Mouse (Mus musculus) adrenal gland, adult (tissue): ENCODE results near the gene Epha10.

Experiments
- DNase-seq, 2 experiments: peaks; one replicate each; pipeline ENCODE4 v3.0.0; 2022 to 2023; ENCODE audit warnings: low spot score in 1 of 2; ENCODE audit not compliant: inconsistent age in 2 of 2

The Epha10 gene

GRCm38 (mm10) chr4:124880599-124880998 is at the start of gene Epha10:
Gene Epha10 (plus strand): TSS chr4:124880899.
- no peak for DNase-seq

GRCm38 (mm10) chr4:124832796-124833195 is 47.9 kb upstream of the Epha10 start:
- DNase-seq: no peak

GRCm38 (mm10) chr4:124838035-124838700 is 42.5 kb upstream of the Epha10 start:
- DNase-seq: no peak

- no peak for DNase-seq
Observed at GRCm38 (mm10) chr4:124840998-124841397, 39.7 kb upstream of the Epha10 start.

- DNase-seq: peak in 1 of 2 experiments; percentile 74
Observed at GRCm38 (mm10) chr4:124843493-124843892, 37.2 kb upstream of the Epha10 start.

- DNase-seq: peak; percentile 80 to 94
Observed at GRCm38 (mm10) chr4:124847573-124847972, 33.1 kb upstream of the Epha10 start.

- peak; percentile 64 to 79 for DNase-seq
Observed at GRCm38 (mm10) chr4:124849631-124850260, 31.0 kb upstream of the Epha10 start.

- DNase-seq: peak; percentile 96 to 98
Observed at GRCm38 (mm10) chr4:124850261-124850913, 30.3 kb upstream of the Epha10 start, which contains the start of gene Yrdc. Gene Yrdc (plus strand): TSS chr4:124850679.

- DNase-seq: peak; percentile 91 to 95
Observed at GRCm38 (mm10) chr4:124850933-124851658, 29.6 kb upstream of the Epha10 start, which contains the start of gene 1110065P20Rik. Gene 1110065P20Rik (minus strand): TSS chr4:124851196.

GRCm38 (mm10) chr4:124856294-124856693 is 24.4 kb upstream of the Epha10 start:
- DNase-seq: no peak

GRCm38 (mm10) chr4:124858370-124858769 is 22.3 kb upstream of the Epha10 start:
- peak; percentile 87 to 94 for DNase-seq

GRCm38 (mm10) chr4:124860446-124860845 is 20.3 kb upstream of the Epha10 start:
- peak; percentile 81 to 92 for DNase-seq

GRCm38 (mm10) chr4:124861283-124862188 is 19.2 kb upstream of the Epha10 start, which contains the start of gene Maneal:
Gene Maneal (minus strand): TSS chr4:124862171.
- DNase-seq: peak in 1 of 2 experiments; percentile 30

- DNase-seq: no peak
Observed at GRCm38 (mm10) chr4:124872719-124873118, 8.0 kb upstream of the Epha10 start.

- peak; percentile 43 to 67 for DNase-seq
Observed at GRCm38 (mm10) chr4:124881341-124881908, 726 bp downstream of the Epha10 start.

GRCm38 (mm10) chr4:124882151-124882729 is 1.5 kb downstream of the Epha10 start:
- DNase-seq: peak; percentile 46 to 75

GRCm38 (mm10) chr4:124888702-124889101 is 8.0 kb downstream of the Epha10 start:
- DNase-seq: no peak

- no peak for DNase-seq
Observed at GRCm38 (mm10) chr4:124889935-124890334, 9.2 kb downstream of the Epha10 start.

- no peak for DNase-seq
Observed at GRCm38 (mm10) chr4:124890831-124891230, 10.1 kb downstream of the Epha10 start.
